Mouse (Mus musculus) embryonic fibroblast, embryonic 13.5 days (primary cell): ENCODE data around the gene Srp72.

Source experiments
- CTCF ChIP-seq: IDR thresholded peaks from 2 replicates; pipeline ENCODE4 v1.5.1; 2011; ENCODE audit warnings: mild to moderate bottlenecking, control low read depth, low read length, moderate library complexity, borderline replicate concordance; ENCODE audit not compliant: insufficient read depth
- POLR2A ChIP-seq: IDR thresholded peaks from 2 replicates; pipeline ENCODE4 v1.6.1; 2011; ENCODE audit warnings: low read depth, mild to moderate bottlenecking, control low read depth, low read length, moderate library complexity

GRCm38 (mm10) chr5:76959587-76959986, 14.9 kb upstream of the Srp72 start:
- TF ChIP-seq POLR2A (no peak), CTCF (no peak)
